Mouse (Mus musculus): ENCODE measurements around the gene Lingo1.

GRCm38 (mm10) chr9:56678929-56679681 is 117.2 kb downstream of the Lingo1 start:
- no peak for TF ChIP-seq CTCF (conservative IDR thresholded peaks at IDR 0.05 in 1 of 2, IDR thresholded peaks at IDR 0.05 in 1 of 2; ENCODE audit: low read depth in 2 of 2, low read length in 2 of 2)
- no peak for TF ChIP-seq ZKSCAN1 (IDR thresholded peaks at IDR 0.05; ENCODE audit: borderline replicate concordance, low read depth, low read length)
- TF ChIP-seq MAX (IDR thresholded peaks at IDR 0.05; ENCODE audit: low read length), result no peak
